Mouse (Mus musculus) hindbrain, embryonic 16.5 days (tissue): Measurements from ENCODE around the gene Nrn1. TPM values are rescaled to one million over a fixed set of nuclear protein-coding genes. Genes with fewer than 3 reads are reported as not detected.
A peak's percentile ranks its signal among the peaks of the same experiment; 100 is the strongest.

ENCODE experiments used
- ATAC-seq: fragments of 200-750 bp; cut with Nextera tagmentation; 2 replicates; pipeline ENCODE4 v1.8.0; 2017; ENCODE audit warnings: moderate TSS enrichment, moderate library complexity
- H3K27ac ChIP-seq: fragments of 300-500 bp; sonication (generic); 2 replicates; pipeline ENCODE4 v1.5.1; 2014; ENCODE audit warnings: low read depth, mild to moderate bottlenecking, control low read depth, low read length, moderate library complexity
- H3K27me3 ChIP-seq: fragments of 300-500 bp; sonication (generic); replicated peaks from 2 replicates; pipeline ENCODE4 v1.6.1; 2014; ENCODE audit warnings: low read length; ENCODE audit not compliant: control insufficient read depth, insufficient read depth
- H3K36me3 ChIP-seq: fragments of 300-500 bp; sonication (generic); 2 replicates; pipeline ENCODE4 v1.6.1; 2014; ENCODE audit warnings: mild to moderate bottlenecking, low read length, moderate library complexity, mixed read lengths; ENCODE audit not compliant: control insufficient read depth, insufficient read depth
- H3K4me1 ChIP-seq: fragments of 300-500 bp; sonication (generic); 2 replicates; pipeline ENCODE4 v1.6.1; 2014; ENCODE audit warnings: low read depth, low read length; ENCODE audit not compliant: control insufficient read depth, insufficient read depth
- H3K4me2 ChIP-seq: fragments of 300-500 bp; sonication (generic); 2 replicates; pipeline ENCODE4 v1.6.1; 2014; ENCODE audit warnings: mild to moderate bottlenecking, low read length, control low read depth, moderate library complexity
- H3K4me3 ChIP-seq: fragments of 300-500 bp; sonication (generic); 2 replicates; pipeline ENCODE4 v1.5.1; 2014; ENCODE audit warnings: mild to moderate bottlenecking, low read length, control low read depth, moderate library complexity
- H3K9ac ChIP-seq: fragments of 300-500 bp; sonication (generic); 2 replicates; pipeline ENCODE4 v1.6.1; 2014; ENCODE audit warnings: low read depth, mild to moderate bottlenecking, control low read depth, low read length, moderate library complexity
- H3K9me3 ChIP-seq: fragments of 300-500 bp; sonication (generic); 2 replicates; pipeline ENCODE4 v1.6.1; 2014; ENCODE audit warnings: mild to moderate bottlenecking, low read length, moderate library complexity; ENCODE audit not compliant: control insufficient read depth
- WGBS: fragments of 180-500 bp; shearing (Covaris S2); extraction: QIAGEN DNeasy Blood & Tissue Kit; methylation state at CpG from one replicate; pipeline ENCODE4 v1.1.7; 2014; 5-methylcytosine and 5-hydroxymethylcytosine counted together
- polyA plus RNA-seq: library from polyadenylated mRNA; unstranded; fragments of >200 nt; fragmentation: Nextera tagmentation; extraction: Ambion mirVana; gene quantifications from 2 replicates; pipeline ENCODE4 v1.2.1, GENCODE M21; 2015

Nrn1 gene
- polyA plus RNA-seq, 1 experiment from 2014 or later = 87.1 TPM

DNA sequence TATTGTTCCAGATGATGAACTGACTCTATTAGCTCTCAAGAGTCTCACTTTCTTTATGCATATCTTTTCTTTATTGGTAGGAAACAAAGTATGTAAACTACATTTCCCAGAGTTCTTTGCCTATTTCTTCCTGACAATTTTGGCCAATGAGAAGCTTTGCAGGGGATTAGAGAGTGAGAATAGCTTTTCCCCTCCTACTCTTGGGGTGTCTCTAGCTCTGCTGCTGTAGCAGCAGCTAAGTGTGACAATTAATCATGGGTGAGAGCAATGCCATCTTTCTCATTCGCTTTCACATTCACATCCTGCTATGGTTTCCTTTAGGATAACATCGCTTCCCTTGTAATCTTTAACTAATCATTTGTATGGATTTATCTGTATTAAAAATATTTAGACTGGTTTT lies 18.2 kb downstream of the Nrn1 start:
- H3K36me3 ChIP-seq = no peaks in the 10 kb centered on the region
- peak; percentile 82 for ATAC-seq
- no peak overlapping the region for H3K9ac ChIP-seq
- peaks cover 2% of the 10 kb centered on the region; the same call in 1 of the 2 replicates for H3K27me3 ChIP-seq
- no peak overlapping the region for H3K4me3 ChIP-seq
- no peaks in the 10 kb centered on the region for H3K4me1 ChIP-seq
- 54% methylated on average over 2 of the region's 2 CpGs for WGBS
- no peak overlapping the region for H3K4me2 ChIP-seq
- H3K9me3 ChIP-seq = no peaks in the 10 kb centered on the region
- no peak overlapping the region for H3K27ac ChIP-seq

DNA sequence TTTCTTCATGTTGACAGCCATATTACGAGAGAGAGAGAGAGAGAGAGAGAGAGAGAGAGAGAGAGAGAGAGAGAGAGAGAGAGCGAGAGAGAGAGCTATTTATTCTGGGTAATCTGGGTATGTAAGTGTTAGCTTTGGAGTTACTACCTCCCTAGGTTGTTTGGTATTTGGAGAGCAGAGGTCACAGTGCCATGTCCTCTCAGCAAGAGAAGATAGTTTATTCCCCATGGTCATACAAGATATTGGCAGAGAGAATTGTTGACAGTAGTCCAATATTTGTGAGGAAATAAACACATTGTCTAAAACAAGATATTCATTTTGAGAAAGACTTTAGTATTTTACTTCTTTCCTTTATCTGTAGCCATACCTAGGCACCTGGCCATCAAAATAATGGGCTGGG lies 20.8 kb downstream of the Nrn1 start:
- H3K4me1 ChIP-seq = no peaks in the 10 kb centered on the region
- H3K4me3 ChIP-seq = no peak overlapping the region
- H3K36me3 ChIP-seq = no peaks in the 10 kb centered on the region
- no peak overlapping the region for H3K4me2 ChIP-seq
- no peaks in the 10 kb centered on the region for H3K27me3 ChIP-seq
- no peak overlapping the region for H3K9ac ChIP-seq
- H3K9me3 ChIP-seq = no peaks in the 10 kb centered on the region
- WGBS = 84% methylated on average over 2 of the region's 2 CpGs
- no peak for ATAC-seq
- no peak overlapping the region for H3K27ac ChIP-seq

DNA sequence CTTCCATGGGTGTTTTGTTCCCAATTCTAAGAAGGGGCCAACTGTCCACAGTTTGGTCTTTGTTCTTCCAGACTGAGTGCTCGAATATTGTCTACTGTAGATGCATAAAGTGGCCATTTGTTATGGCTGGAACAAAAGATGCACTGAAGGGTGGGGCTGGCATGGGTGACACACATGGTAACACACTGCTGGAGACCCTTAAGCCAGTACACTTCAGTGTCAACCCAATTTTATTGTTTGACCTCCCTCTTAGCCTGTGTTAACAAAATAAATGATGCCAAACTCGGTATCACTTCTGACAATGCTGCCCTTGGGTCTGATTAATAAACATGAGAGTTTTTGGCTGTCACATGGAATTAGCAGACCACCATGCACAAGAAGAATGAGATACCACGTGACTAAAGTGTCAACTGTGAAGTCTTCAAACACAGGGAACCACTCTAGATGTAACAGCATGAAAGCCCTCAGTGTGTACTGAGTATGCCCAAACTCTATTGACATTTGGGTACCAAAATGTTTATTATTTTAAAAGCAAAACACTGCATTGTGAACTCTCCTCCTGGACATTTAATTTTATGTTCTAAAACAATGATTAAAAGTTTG lies 27.7 kb downstream of the Nrn1 start:
- Histone ChIP-seq H3K4me3 (no peak overlapping the region), H3K9me3 (no peaks in the 10 kb centered on the region), H3K4me1 (no peaks in the 10 kb centered on the region), H3K9ac (no peak overlapping the region), H3K27me3 (no peaks in the 10 kb centered on the region), H3K36me3 (no peaks in the 10 kb centered on the region), H3K27ac (no peak overlapping the region), H3K4me2 (no peak overlapping the region)
- WGBS = 24% methylated on average over 3 of the region's 3 CpGs
- ATAC-seq = no peak

DNA sequence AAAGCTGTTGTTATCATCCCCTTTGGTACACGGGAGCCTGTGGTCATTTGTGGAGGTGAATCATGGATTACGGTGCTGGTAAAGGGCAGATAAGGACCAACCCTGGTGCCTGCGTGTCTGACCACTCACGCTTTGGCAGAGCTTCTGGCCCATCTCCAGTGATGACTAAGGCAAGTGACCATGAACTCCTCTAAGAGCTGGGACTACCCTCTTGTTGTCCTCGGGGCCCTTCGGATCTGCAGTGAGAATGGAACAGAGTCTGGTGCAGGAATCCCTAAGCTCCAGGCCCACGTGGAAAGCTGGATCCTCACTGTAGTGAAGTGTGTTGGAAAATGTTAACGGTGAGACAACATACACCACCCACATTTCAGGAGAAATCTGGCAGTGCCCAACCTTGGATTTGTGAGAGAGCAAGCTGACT lies 38.6 kb downstream of the Nrn1 start:
- Histone ChIP-seq H3K36me3 (no peaks in the 10 kb centered on the region), H3K9me3 (peaks cover 3% of the 10 kb centered on the region; the same call in 1 of the 2 replicates), H3K27ac (no peak overlapping the region), H3K27me3 (no peaks in the 10 kb centered on the region), H3K4me2 (no peak overlapping the region), H3K9ac (no peak overlapping the region), H3K4me3 (no peak overlapping the region), H3K4me1 (no peaks in the 10 kb centered on the region)
- ATAC-seq = no peak
- WGBS = 92% methylated on average over 8 of the region's 8 CpGs

DNA sequence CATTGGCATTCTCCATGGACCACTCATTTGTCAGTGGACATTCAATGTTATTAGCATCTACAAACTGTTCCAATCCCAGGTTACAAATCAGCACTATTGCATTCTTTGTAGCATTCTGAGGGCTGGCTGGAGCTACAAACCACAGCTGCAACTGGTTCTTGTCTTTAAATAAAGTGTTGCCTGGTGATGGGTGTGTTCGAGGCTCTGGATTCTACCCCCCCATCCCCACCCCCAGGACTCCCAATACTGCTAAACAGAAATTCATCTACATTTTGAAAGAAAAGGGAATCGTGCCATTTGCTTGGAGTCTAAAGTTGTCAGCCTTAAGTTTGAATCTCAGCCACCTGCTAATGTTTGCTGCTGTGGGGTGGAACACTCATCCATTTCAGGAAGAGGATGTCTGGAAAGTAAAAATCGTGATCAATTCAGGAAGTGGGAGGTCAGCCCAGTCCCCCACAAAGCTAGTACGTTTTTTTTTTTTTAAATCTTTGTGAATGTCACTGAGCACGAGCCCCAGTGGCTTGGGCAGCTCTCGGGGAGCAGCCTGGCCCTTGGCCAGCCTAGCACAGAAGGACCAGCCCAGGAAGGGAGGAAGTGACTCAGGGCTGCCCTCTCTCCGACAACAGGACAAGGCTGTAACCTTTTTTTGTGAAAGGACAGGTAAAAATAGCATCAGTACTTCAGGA lies 39.3 kb downstream of the Nrn1 start:
- no peak overlapping the region for H3K4me2 ChIP-seq
- ATAC-seq = no peak
- peaks cover 3% of the 10 kb centered on the region; the same call in 1 of the 2 replicates for H3K9me3 ChIP-seq
- no peak overlapping the region for H3K27ac ChIP-seq
- no peaks in the 10 kb centered on the region for H3K27me3 ChIP-seq
- no peak overlapping the region for H3K4me3 ChIP-seq
- no peaks in the 10 kb centered on the region for H3K36me3 ChIP-seq
- WGBS = 57% methylated on average over 7 of the region's 7 CpGs
- H3K9ac ChIP-seq = no peak overlapping the region
- H3K4me1 ChIP-seq = no peaks in the 10 kb centered on the region

DNA sequence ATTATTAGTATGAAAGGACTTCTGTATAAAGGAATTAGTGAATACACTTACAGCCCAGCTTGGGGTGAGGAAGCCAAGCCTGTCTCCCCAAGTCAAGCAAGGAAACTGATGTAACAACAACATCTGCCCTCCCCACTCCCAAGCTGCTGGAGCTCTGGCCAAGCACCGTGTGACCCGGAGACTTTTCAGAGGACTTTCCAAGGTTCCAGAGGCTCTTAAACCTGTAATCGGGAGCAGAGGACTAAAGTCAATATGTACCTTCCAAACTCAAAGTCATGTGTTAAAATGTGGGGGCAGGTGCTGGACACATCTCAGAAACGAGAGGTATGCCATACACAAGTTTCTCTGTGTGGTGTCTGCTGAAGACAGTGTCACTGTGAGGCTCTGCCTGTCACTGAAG lies 51.4 kb downstream of the Nrn1 start:
- H3K4me3 ChIP-seq = no peak overlapping the region
- H3K9ac ChIP-seq = no peak overlapping the region
- no peak overlapping the region for H3K27ac ChIP-seq
- no peak overlapping the region for H3K4me2 ChIP-seq
- no peaks in the 10 kb centered on the region for H3K9me3 ChIP-seq
- no peaks in the 10 kb centered on the region for H3K36me3 ChIP-seq
- H3K27me3 ChIP-seq = no peaks in the 10 kb centered on the region
- H3K4me1 ChIP-seq = no peaks in the 10 kb centered on the region
- no peak for ATAC-seq
- 84% methylated on average over 4 of the region's 4 CpGs for whole genome bisulfite sequencing

DNA sequence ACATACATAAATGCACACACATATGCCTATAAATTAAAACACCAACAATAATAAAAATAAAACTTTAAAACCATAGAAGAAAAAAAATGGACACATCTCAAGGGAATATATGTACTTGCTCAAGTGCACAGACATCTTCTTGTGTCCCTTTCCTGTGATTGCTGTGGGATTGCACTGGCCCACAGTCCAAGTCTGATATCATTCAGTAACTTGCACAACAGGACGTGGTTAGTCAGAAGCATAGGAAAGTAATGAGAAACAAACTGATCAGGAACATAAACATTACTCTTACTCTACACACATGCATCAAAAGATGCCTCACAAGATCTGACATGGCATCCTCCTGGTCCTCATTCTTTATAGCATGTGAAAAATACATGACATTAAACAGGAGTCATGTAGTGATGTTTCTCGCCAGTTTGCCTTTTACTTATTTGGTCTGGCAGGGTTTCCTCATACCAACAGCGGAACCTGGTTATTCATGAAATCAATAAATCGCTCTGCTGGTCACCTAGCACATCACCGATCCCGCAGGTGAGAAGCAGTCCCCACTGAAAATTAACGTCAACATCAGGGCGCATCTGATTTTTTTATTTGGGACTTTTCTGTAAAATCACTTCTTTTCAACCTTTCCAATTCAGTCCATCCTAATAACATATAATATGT lies 54.1 kb downstream of the Nrn1 start:
- Histone ChIP-seq H3K27ac (no peak overlapping the region), H3K9me3 (no peaks in the 10 kb centered on the region), H3K9ac (no peak overlapping the region), H3K27me3 (no peaks in the 10 kb centered on the region), H3K4me2 (no peak overlapping the region), H3K4me3 (no peak overlapping the region), H3K4me1 (no peaks in the 10 kb centered on the region), H3K36me3 (no peaks in the 10 kb centered on the region)
- no peak for ATAC-seq
- WGBS = 91% methylated on average over 8 of the region's 8 CpGs

DNA sequence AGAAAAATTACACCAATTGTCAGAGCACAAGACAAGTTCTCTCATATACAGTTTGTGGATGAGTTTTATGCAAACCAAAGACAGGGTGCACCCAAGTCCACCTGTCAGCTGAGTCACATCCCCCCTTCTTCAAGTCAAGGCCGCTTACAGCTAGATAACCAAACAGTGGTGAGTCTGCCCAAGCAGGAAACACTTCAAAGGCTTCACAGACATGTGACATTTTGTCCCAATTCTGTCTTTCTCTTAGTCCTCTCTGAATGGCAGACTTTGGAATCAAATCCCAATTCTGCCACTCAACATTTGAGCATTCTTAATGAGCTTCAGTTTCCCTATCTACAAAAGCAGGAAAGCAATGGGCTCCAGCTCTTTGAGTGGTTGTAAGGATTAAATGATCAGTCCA lies 55.6 kb downstream of the Nrn1 start:
- H3K9ac ChIP-seq = no peak overlapping the region
- H3K27ac ChIP-seq = no peak overlapping the region
- no peaks in the 10 kb centered on the region for H3K36me3 ChIP-seq
- H3K9me3 ChIP-seq = no peaks in the 10 kb centered on the region
- no peak overlapping the region for H3K4me3 ChIP-seq
- no peak for ATAC-seq
- H3K4me2 ChIP-seq = no peak overlapping the region
- 93% methylated on average over 1 of the region's 1 CpGs for WGBS
- no peaks in the 10 kb centered on the region for H3K4me1 ChIP-seq
- H3K27me3 ChIP-seq = no peaks in the 10 kb centered on the region
